Mouse (Mus musculus) gastrocnemius, postnatal 14 days (tissue): ENCODE data around the gene Vmn1r126. TPM values are rescaled to one million over a fixed set of nuclear protein-coding genes. Genes with fewer than 3 reads are reported as not detected.
"Not testable (repeated sequence)": the region's sequence is repeated elsewhere in the genome, so short reads cannot be mapped to it uniquely, and the experiment has no call there.

ENCODE experiments used
- DNase-seq: peaks from one replicate; pipeline ENCODE4 v3.0.0; 2021; ENCODE audit warnings: mixed read lengths
- intact Hi-C: fragments of 180-260 bp; cut with DNase I; formaldehyde crosslinking; loops from one replicate; pipeline ENCODE4 v1.15.1; 2025; ENCODE audit warnings: low total_unique reads
- long read RNA-seq, 2 experiments: library from polyadenylated mRNA; stranded (forward); transcript quantifications; one replicate each; pipeline ENCODE4 v2.0.0; 2021
- total RNA-seq, 2 experiments: library from RNA; stranded (reverse); gene quantifications; 2 replicates each; pipeline ENCODE4 v1.2.3; 2021

Gene Vmn1r126
- not detected for total RNA-seq
- long read RNA-seq, experiment 1 = 0 reads
- long read RNA-seq, experiment 2 = 0 reads

- DNase-seq, intact Hi-C loops: not testable (repeated sequence)
Observed at GRCm38 (mm10) chr7:21301367-21301766, at the start of gene Vmn1r126. Gene Vmn1r126 (minus strand): TSS chr7:21301467.

GRCm38 (mm10) chr7:21349073-21349472 is 47.8 kb upstream of the Vmn1r126 start, which contains the start of gene Vmn1r128:
Gene Vmn1r128 (plus strand): TSS chr7:21349373.
- intact Hi-C loops, DNase-seq: not testable (repeated sequence)

- DNase-seq, intact Hi-C loops: not testable (repeated sequence)
Observed at GRCm38 (mm10) chr7:21319761-21320160, 18.5 kb upstream of the Vmn1r126 start, which contains the start of gene Vmn1r127. Gene Vmn1r127 (minus strand): TSS chr7:21319861.

- intact Hi-C loops, DNase-seq: not testable (repeated sequence)
Observed at GRCm38 (mm10) chr7:21271879-21272278, 29.4 kb downstream of the Vmn1r126 start, which contains the start of gene Vmn1r125. Gene Vmn1r125 (plus strand): TSS chr7:21272179.

- DNase-seq, intact Hi-C loops: not testable (repeated sequence)
Observed at GRCm38 (mm10) chr7:21260517-21260916, 40.8 kb downstream of the Vmn1r126 start, which contains the start of gene Vmn1r124. Gene Vmn1r124 (minus strand): TSS chr7:21260617.

Other genes starting within 250 kb of the Vmn1r126 start
- not detected for gene Vmn1r120, start 247.7 kb downstream of the Vmn1r126 start, total RNA-seq
- gene Vmn1r121, start 203.0 kb downstream of the Vmn1r126 start, total RNA-seq = not detected
- gene Vmn1r122, start 167.3 kb downstream of the Vmn1r126 start, total RNA-seq = not detected
- gene Vmn1r123, start 139.3 kb downstream of the Vmn1r126 start, total RNA-seq = not detected
- not detected for gene Gm5157, start 111.0 kb downstream of the Vmn1r126 start, total RNA-seq
- gene Vmn1r124, start 40.9 kb downstream of the Vmn1r126 start, total RNA-seq = not detected
- gene Vmn1r125, start 29.3 kb downstream of the Vmn1r126 start, total RNA-seq = not detected
- gene Vmn1r127, start 18.4 kb upstream of the Vmn1r126 start, total RNA-seq = not detected
- gene Vmn1r128, start 47.9 kb upstream of the Vmn1r126 start, total RNA-seq = not detected
- gene Vmn1r129, start 59.8 kb upstream of the Vmn1r126 start, total RNA-seq = not detected
- gene Gm6882, start 131.3 kb upstream of the Vmn1r126 start, total RNA-seq = not detected
- gene Vmn1r130, start 210.3 kb upstream of the Vmn1r126 start, total RNA-seq = not detected
- not detected for gene Vmn1r131, start 244.6 kb upstream of the Vmn1r126 start, total RNA-seq